Mouse (Mus musculus) MN1 (cell line): ENCODE data around the gene Tal1.

Experiments
- DNase-seq: peaks from one replicate; pipeline ENCODE4 v3.0.0-alpha.2; 2016; ENCODE audit warnings: low spot score

Tal1 gene

DNA sequence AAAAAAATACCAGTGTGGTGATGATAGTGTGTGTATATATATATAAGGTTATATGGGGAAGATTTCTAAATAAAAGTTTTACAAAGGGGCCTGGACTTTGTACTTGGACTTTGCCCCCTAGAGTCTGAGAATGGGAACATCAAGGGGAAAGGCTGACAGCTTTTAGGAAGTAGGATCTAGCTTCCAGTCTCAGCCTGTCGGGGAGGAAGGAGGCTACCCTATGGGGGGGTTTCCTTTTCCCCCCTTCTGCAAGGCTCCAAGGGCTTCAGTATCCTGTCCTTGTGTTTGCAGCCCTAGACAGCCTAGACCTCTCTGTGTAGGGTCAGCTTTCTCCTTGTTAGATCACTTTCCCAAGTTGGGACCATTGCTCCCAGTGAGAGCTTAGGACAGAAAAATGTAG, 15.4 kb downstream of the Tal1 start:
- DNase-seq: no peak

DNA sequence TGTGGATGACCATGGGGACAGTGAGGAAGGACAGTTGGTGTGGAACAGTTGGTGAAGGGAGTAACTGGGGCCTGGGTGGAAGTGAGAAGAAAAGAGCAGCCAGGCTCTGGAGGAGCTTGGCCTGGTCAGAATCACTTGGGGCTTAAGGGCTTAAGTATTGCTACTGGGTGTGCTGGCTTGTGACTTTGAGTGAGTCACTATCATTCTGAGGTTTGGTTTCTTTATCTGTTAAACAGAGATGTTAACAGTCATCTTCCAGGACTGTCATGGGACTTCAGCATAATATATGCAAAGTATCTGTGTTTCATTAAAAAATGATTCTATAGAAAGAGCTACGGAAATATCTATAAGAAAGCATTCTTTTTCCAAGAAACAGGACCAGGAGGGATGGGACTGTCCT, 18.6 kb downstream of the Tal1 start:
- no peak for DNase-seq

DNA sequence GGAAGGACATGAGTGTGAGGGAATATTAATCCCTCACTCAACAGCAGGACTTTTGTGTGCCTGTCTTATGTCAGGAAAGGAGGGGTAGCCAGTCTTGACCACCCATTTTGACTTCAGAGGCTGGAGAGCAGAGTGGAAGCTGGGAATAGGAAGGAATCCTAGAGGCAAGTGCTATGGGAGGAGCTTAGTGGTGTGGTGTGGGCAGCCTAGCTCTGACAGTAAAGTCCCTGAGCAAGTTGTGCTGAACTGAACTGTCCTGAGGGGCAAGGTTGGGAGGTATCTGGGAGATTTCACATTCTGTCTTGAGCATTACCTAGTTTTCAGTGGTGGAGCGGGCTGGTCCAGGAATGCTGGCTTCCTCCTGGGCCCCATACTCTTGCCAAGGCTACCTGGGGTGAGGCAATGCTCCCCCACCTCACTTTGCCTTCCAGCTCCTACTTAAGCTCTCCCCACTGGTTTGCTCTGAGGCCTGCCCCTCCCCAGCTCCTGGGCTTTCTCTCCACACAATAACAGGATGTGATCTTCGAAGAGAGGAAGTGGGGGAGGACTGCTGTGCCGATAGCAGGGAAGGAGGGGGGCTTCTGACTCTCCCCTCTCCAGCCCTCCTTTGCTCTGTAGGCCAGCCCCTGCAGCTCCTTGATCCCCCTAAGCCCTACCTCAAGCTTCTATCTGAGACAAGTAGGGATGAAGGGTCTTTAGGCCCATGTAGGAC, 19.1 kb downstream of the Tal1 start:
- DNase-seq: no peak

DNA sequence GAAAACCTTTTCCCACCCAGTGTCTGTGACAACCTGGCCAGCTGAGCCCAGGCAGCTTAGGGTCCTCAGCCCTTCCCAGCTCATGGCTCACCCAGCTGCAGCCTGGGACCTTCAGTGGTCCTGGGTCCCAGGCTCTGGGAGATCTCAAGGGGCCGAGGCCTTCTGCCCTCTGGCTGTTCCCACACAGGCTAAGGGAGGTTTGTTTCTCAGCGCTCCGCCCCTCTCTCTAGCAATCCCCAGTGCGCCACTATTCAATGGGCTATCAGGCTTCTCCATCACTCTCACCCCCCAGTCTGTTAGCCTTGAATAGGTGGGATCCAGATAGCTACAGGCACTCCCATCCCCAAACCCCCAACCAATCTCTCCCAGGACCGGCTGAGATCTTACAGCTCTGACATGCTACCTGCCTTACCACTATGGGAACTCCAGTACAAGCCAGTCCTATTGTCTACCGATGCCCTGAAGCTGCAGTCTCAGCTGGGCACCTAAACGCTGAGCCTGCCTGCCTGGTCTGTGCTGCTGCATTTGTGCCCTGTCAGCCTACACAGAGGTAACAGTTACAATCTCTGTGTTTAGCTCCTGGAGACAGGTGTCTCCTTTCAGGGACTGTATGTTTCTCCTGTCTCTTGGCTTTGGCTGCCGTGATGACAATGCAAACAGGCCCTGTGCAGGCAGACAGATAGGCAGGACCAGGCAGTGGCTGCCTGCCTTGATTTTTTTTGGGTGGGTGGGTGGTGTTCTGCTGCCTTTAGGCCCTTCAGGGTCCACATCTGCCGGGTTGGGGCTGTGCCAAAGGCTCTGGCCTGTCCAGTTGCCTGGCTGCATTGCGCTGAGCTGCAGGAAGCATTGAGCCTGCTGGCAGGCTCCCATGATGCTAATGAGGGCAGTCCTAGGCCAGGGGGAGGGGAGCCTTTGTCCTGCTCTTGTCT, 22.9 kb downstream of the Tal1 start:
- peak; percentile 75 for DNase-seq

DNA sequence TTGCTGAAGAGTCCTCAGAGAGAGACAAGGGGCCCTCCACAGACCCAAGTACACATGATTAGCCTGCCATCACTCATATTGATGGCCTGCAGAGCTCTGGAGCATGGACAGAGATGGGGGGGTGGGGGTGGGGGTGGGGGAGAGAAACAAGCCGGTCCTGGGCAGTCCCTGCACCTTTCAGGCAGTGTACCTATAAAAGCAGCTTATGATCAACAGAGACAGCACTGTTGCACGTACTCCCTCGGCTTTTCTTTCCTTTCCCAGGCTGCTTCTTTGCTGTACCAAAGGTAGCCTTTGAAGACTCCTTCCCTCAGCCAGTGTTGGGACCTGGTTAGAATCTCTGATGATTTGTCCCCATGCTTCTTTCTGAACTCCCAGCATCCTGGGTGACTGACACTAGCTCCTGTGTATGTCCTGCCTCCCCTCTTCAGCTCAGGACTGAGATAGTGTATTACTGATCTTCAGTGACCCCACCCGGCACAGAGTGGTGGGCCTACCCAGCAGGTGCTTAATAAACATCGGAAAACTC, 23.7 kb downstream of the Tal1 start:
- no peak for DNase-seq

DNA sequence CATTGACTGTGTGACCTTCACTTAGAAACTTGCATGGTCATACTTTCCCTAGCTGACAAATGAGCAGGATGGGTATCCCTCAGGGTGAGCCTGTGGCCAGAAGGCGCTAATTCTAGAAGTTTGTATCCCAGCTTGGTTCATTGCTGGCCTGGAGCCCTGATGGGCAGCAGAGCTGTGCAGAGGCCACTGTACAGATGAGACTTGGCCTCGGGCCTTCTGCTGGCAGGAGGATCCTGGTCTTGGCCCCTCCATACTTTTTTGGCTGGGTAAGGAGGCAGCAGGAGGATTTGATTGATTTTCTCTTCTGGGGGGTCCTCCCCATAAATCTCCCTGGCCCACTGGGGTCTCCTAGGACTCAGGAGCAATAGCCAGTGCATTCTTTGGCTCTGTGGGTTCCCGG, 26.8 kb downstream of the Tal1 start:
- no peak for DNase-seq

DNA sequence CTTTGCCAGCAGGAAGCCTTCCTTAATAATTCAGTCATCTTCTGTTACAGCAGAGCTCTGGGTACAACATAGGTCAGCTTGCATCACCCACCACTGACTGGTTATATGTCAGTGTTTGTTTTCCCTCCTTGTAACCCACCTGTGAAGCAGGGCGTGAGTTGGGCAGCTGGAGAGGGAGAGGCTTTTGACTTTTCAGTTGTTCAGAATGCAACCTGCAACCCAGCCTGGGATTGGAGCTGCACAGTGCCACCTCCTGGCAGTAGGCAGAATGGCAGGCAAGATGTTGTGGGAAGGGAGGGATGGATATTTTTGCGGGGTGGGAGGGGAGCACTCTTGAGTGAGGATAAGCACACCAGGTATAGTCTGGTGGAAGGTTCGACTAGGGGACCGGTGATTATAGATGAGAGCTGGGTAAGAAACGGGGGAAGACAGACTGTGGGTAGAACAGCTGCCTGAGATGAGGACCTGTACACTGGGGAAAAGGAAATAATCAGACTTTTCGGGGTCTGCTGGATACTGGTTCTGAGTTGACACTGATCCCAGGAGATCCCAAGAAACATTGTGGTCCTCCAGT, 29.4 kb downstream of the Tal1 start:
- DNase-seq: peak; percentile 51

DNA sequence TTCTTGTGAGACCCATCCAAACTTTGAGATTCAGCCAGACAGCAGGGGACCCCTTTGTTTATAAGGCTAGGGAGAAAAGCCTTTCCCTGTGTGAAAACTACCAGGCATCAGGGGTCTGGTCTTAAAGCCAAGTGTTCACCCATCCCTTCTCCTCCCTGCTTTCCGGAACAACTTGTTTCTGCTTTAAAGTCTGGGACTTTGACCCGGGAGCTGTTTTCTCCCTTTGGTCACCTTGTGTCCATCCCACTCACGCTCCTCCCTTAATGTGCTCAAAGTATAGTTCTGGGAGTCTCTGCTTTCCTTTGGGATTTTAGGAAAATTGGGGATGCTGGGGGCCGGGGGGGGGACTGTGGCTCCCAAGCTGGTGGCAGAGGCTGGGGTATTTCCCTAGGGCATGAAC, 30.0 kb downstream of the Tal1 start:
- no peak for DNase-seq

DNA sequence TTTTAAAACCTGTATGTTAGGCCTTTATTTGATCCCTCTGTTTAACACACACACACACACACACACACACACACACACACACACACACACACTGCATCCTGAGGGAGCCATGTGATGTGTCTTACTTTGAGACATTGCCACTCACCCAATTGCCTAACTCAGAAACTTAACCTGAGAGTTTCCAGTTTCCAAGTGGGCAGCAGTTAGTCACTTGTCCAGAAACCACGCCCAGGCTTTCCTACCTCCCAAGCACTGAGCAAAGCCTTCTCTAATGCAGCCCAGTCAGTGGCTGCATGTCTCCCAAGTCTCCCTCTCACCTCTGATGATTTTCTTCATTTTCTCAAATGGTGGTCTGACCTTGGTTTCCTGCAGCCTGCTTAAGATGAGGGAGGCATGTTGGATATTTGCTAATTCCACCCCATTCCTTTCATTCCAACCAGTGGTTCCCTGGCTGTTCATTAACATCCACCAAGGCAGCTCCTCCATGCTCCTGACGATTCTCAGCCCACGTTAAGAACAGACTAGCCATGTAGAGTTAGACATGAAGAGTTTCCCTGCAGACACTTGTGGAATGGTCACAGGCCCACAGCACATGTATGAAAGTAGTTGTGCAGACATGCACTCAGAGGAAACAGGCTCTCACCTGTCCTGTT, 30.7 kb downstream of the Tal1 start:
- no peak for DNase-seq

DNA sequence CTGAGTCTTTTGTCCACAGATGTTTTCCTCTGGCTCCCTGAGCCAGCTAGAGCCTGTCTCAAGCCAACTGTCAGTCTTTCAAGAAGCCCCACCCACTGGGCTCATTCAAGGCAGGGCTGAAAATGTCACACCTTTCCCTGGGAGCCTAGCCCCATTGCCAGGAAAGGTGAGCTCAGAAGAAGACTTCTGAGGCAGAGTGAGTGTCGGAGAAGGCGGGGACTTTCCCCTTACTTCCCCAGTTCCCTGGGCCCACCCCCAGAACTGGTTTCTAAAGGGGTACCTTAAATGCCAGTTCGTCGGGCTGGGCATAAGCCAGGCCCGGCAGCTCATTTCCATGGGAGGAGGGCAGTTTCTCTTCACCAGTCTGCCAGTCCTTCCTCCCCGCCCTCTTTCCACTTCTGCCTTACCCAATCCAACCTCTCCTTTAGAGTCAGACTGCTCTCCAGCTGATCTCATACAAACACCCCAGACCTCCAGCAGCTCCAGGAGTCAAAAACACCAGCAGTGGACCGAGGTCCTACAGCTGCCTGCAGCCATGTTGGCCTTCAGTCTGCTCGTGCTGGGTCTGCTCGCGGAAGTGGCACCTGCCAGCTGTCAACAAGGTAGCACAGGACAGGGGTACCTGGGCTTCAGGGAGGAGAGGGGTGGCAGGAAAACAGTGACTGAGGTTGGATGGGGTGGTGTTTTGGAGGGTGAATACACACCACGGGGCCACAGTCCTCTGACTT, 32.5 kb downstream of the Tal1 start, which contains the start of gene Pdzk1ip1:
Gene Pdzk1ip1, plus strand, starts transcription at position 98 of the 728 bp plus-strand sequence.
- peak; percentile 48 for DNase-seq

DNA sequence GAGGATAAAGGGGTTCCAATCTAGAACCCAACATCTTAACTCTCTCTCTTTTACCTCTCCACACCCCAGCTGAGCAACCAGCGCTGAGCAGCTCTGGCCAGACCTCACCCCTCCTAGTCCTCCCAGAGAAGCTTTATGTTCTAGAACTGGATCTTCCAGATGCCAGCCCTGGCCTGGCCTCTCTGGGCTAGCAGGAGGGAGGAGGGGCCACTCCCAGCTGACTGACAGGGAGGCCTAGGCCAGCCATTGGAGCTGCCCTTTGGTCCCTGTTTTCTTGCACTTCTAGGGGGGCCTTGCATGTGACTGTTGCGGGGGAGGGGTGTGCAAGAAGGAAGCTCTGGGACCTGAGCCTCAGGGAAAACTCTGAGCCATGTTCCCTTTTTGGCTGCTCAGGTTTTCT, 34.4 kb downstream of the Tal1 start:
- no peak for DNase-seq

DNA sequence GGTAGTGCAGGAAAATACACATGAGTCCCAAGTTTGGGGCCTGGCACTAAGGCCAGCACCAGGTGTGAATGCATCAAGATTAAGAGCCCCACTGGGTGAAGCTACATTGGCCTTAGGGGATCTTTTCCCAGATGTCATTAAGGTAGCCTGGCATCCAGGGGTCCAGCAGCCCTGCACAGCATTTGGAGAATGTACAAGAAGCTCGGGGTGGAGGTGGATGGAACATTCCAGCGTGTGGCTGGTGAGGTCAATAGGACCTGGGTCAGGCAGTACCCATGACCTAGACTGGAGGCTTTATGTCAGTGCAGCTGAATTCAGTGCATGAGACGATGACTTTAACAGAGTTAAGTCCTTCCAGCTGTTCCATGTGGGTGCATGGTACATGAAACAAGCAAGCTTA, 35.6 kb downstream of the Tal1 start:
- no peak for DNase-seq

DNA sequence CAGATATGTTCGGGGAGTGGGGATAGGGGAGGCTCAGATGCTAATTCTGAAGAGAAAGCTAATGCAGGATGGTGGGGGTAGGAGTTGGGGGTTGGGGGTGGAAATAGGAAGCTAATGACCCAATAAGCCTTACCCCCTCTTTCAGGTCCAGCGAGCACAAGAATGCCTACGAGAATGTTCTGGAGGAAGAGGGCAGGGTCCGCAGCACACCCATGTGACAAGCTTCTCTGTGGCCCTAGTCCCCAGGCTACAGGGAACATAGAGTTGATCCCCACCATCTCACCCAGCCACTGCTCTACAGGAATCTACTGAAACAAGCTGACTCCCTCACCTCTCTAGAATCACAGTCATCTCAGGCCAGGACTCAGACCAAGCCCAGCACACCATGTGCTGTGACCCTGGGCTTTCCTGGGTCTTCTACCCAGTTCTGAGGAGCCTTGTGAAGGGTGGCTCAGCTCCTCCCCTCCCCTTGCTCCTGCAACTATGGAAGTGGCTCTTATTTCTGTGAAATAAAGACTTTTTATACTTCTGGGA, 37.2 kb downstream of the Tal1 start:
- DNase-seq: no peak

DNA sequence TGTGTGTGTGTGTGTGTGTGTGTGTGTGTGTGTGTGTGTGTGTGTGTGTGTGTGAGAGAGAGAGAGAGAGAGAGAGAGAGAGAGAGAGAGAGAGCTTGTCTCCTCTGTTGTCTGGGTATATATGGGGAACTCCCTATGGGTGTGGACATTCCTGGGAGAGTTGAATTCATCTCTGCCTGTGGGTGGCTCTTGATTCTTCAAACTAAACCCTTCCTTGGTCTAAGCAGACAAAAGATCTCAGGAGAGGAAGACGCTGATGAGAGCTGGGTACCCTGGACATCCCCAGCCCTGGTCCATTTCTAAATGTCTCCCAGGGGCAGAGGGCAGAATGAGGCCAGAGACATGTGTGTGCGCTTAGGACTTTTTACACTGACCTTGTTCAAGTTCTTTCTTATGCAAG, 37.8 kb downstream of the Tal1 start:
- no peak for DNase-seq

DNA sequence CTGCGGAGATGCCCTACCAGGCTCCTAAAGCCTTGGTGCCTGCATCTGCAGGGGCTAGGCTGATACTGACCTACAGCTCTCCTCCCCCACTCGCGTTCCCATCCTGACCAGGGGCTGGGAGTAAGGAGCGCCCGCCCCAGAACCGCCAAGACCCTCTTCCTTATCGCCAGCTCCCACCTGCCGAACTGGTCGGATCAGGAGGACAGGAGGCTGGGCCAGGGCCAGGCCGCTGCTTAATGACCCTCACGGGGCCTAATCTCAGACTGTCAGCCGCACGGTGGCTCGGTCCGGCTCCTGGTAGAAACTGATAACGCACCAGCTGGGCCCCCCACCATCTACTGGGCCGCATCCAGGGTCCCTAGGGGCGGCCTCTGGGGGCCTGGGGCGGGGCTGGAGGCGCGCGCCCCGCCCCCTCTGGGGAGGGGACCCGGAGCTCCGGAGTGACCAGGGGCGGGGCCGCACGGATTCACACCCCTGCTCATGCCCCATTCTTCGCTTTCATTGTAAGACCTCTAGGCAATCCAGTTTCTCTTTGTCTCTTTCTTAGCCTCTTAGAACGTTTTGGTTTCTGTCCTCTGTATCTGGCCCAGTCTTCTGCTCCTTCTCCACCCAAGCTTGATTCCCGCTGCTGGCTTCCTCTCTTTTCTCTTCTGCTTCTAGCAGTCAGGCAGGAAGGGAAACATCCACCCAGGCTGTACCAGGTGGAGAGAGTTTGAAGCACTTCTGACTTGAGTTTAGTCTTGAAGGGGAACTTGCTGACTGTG, 39.6 kb downstream of the Tal1 start:
- DNase-seq: peak; percentile 18

DNA sequence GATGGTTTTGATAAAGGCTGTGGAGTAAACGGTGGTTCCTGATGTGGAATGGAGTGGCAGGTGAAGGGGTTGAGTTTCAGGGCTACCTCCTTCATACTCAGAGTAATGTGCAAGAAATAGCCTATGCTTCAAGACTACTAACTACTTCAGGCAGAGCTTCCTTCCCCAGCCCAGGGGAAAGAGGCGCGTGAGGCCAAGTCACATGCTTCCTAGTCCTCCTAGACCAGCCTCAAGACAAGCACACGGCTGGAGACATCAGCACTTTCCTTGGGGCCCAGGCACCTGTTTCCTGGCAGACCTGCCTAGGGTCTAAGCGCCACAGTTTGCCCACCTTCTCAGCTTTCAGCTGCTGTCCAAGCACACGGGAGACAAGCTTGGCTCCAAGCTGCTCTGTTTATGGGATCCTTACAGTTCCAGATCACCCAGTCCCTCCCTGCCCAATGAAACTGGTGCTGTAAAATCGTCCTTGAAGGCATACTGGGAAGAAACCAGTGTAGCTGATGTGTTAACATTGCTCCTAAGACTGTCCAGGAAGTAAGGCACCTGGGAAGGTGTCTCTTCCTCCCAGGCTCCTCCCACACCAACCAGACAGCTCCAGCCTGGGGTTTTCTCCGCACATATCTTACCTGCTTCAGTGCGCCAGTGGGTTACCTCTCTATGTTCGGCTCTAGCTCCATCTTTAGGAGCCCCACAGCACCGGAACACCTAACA, 40.4 kb downstream of the Tal1 start:
- no peak for DNase-seq

DNA sequence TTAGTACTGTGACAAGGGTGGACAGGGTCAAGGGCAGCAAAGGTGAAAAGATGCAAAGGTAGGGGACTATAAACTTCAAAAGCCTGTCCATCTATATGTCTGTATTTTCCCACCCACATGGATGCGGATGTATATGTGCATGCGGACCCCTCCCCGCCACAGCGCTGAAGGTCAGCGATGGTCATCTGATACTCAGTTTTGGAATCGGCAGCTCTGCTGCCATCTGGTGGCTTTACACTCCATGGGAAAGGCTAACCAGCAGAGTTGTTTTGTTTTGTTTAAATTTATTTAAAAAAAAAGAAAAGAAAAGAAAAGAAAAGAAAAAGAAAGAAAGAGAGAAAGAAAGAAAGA, 40.9 kb downstream of the Tal1 start:
- peak; percentile 17 for DNase-seq

DNA sequence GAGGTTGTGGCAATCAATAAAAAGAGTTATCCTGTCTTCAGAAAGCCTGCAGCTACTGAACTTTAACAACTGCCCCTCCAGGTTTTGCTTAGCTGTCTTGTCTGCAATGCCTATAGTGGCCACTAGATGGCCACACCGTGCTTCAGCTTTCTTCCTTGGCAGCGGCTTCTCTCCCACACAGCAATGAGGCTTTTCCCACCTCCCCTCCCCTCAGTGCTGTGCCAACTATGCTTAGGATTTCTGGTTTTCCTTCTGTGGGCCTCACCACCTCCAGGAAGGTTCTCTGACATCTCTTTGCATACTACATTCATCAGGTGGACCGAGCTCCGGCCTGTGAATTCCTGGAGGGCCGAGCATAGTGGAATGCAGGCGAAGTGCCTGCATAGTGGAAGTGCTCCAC, 45.5 kb downstream of the Tal1 start:
- peak; percentile 47 for DNase-seq

DNA sequence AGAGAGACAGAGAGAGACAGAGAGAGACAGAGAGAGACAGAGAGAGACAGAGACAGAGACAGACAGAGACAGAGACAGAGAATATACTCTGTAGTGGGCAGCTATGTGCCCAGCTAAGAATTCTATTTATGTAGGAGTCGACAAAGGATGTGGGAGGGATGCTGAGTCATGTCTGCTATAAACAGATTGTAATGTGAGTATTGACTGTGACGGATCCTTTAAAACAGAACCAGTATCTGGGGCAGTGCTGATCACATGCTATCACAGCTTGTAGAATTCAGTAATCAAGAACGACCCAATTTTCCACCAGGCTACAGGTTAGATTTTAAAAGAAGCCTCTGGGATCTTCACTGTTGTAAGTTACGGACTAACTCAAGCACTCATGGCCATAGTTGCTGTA, 47.3 kb downstream of the Tal1 start:
- no peak for DNase-seq

DNA sequence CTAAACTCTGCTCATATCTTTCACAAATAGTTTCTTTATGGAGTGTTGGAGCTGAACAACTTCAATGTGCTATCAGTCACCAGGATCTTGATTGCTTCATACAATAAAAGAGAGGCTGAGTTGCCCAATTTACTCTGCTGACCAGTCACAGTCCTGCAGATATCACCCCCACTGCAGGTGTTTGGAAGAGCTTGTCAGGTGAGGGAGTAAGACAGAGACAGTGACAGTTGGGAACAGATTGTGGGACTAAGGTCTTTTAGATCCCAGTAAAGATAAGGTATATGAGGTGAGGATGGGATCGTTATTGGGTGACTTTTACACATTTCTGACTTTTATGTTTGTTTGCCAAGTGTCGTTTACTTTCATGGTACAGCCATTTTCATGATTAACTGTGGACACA, 54.9 kb downstream of the Tal1 start:
- no peak for DNase-seq
